Mouse (Mus musculus): Measurements from ENCODE around the gene Arsb. TPM values are rescaled to one million over a fixed set of nuclear protein-coding genes. Genes with fewer than 3 reads are reported as not detected.

Arsb gene
- polyA plus RNA-seq, 1 experiment = 114 TPM

DNA sequence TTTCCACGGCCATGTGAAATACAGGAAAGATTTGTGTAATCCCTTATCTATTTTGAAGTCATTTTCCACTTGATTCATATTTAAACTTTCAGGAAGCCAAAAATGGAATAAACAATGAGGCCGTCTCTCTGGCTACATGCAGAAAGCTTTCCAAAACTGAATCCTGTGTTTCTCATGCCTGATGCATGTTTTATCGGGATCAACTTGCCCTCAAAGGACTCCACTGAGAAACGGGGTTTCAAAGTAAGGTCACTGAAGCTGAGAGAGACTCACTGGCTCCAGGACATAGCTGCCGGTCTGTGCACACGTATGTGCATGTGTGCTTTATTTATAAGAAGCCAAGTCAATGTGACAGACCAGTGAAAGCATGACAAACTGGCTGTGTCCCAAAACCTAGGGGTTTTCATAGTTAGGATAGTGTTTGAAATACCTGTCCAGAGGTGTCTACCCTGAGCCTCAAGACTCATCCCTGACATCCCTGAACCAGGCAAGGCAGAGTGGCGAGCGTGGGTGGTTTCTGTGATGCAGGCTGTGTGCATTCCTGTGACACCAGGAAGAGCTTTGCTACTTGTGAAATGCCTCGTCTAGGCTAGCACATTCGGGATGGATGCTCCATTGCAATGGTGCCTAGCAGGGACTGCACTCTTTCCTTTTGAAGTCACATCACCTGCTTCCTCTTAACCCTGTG lies 75.5 kb downstream of the Arsb start:
- no peaks in the 10 kb centered on the region for H3K36me3 ChIP-seq (ENCODE audit: control insufficient read depth, insufficient read depth, low read length)
- no peak for TF ChIP-seq CTCF (conservative IDR thresholded peaks at IDR 0.05; ENCODE audit: insufficient read depth, insufficient read length, low read depth, low read length)
- no peak for TF ChIP-seq POLR2A (IDR thresholded peaks at IDR 0.05; ENCODE audit: low read depth, low read length)
- no peaks in the 10 kb centered on the region for H3K27me3 ChIP-seq (replicated peaks; ENCODE audit: control insufficient read depth, insufficient read depth, low read length)
- no peak for DNase-seq
- WGBS = 48% methylated on average over 10 of the region's 10 CpGs
- H3K4me3 ChIP-seq (ENCODE audit: insufficient read depth, low read depth, low read length) = no peak overlapping the region
- H3K27ac ChIP-seq (ENCODE audit: insufficient read depth, low read depth, low read length) = no peak overlapping the region
- H3K4me1 ChIP-seq (ENCODE audit: control insufficient read depth, insufficient read depth, low read length) = no peaks in the 10 kb centered on the region

DNA sequence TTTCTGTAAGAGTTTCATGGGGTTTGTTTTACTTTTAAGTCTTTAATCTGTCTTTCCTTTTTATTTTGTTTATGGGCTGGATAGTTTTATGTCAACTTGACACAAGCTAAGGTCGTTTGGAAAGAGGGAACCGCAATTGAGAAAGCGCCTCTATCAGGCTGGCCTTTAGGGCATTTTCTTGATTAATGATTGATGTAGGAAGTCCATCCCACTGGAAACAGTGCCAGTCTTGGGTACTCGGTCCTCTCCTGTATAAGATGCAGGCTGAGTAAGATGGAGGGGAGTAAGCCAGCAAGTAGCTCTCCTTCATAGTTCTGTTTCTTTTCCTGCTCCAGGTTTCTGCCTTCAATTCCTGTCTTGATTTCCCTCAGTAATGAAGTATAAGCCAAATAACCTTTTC lies 76.2 kb downstream of the Arsb start:
- 28% methylated on average over 4 of the region's 4 CpGs for WGBS
- Histone ChIP-seq H3K4me3 (ENCODE audit: insufficient read depth, low read depth, low read length) (no peak overlapping the region), H3K4me1 (ENCODE audit: control insufficient read depth, insufficient read depth, low read length) (no peaks in the 10 kb centered on the region), H3K27ac (ENCODE audit: insufficient read depth, low read depth, low read length) (no peak overlapping the region), H3K36me3 (ENCODE audit: control insufficient read depth, insufficient read depth, low read length) (no peaks in the 10 kb centered on the region), H3K27me3 (replicated peaks; ENCODE audit: control insufficient read depth, insufficient read depth, low read length) (no peaks in the 10 kb centered on the region)
- peak; percentile 67 for DNase-seq
- TF ChIP-seq POLR2A (IDR thresholded peaks at IDR 0.05; ENCODE audit: low read depth, low read length) (no peak), CTCF (conservative IDR thresholded peaks at IDR 0.05; ENCODE audit: insufficient read depth, insufficient read length, low read depth, low read length) (no peak)

DNA sequence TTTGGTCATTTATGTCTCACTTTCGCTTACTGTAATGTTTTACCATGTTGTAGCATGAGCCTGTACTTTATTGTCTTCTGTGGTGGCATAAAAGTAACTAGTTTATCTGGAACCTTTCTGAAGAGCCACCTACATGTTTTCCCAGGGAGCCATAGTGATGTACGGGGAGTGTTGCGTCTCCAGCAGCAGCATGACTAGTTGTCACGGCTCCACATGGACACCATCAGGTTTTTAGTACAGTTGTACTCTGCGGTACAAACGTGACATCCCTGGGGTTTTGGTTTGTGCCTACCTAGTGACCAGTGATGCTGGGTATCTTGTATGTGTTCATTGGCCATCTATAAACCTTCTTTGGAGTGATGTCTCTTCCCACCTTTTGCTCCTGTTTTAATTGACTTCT lies 77.2 kb downstream of the Arsb start:
- 96% methylated on average over 6 of the region's 6 CpGs for WGBS
- Histone ChIP-seq H3K4me3 (ENCODE audit: insufficient read depth, low read depth, low read length) (no peak overlapping the region), H3K27ac (ENCODE audit: insufficient read depth, low read depth, low read length) (no peak overlapping the region), H3K4me1 (ENCODE audit: control insufficient read depth, insufficient read depth, low read length) (no peaks in the 10 kb centered on the region), H3K36me3 (ENCODE audit: control insufficient read depth, insufficient read depth, low read length) (no peaks in the 10 kb centered on the region), H3K27me3 (replicated peaks; ENCODE audit: control insufficient read depth, insufficient read depth, low read length) (no peaks in the 10 kb centered on the region)
- TF ChIP-seq POLR2A (IDR thresholded peaks at IDR 0.05; ENCODE audit: low read depth, low read length) (no peak), CTCF (conservative IDR thresholded peaks at IDR 0.05; ENCODE audit: insufficient read depth, insufficient read length, low read depth, low read length) (no peak)
- DNase-seq = no peak

GRCm38 (mm10) chr13:93849751-93850355 lies 78.4 kb downstream of the Arsb start:
- WGBS = 86% methylated on average over 5 of the region's 5 CpGs
- no peak overlapping the region for H3K27ac ChIP-seq (ENCODE audit: insufficient read depth, low read depth, low read length)
- no peak overlapping the region for H3K4me3 ChIP-seq (ENCODE audit: insufficient read depth, low read depth, low read length)
- no peaks in the 10 kb centered on the region for H3K36me3 ChIP-seq (ENCODE audit: control insufficient read depth, insufficient read depth, low read length)
- H3K4me1 ChIP-seq (ENCODE audit: control insufficient read depth, insufficient read depth, low read length) = no peaks in the 10 kb centered on the region
- H3K27me3 ChIP-seq (replicated peaks; ENCODE audit: control insufficient read depth, insufficient read depth, low read length) = no peaks in the 10 kb centered on the region
- DNase-seq = no peak
- TF ChIP-seq CTCF (conservative IDR thresholded peaks at IDR 0.05; ENCODE audit: insufficient read depth, insufficient read length, low read depth, low read length) (no peak), POLR2A (IDR thresholded peaks at IDR 0.05; ENCODE audit: low read depth, low read length) (no peak)

GRCm38 (mm10) chr13:93850674-93851073 lies 79.2 kb downstream of the Arsb start:
- Histone ChIP-seq H3K36me3 (ENCODE audit: control insufficient read depth, insufficient read depth, low read length) (no peaks in the 10 kb centered on the region), H3K4me1 (ENCODE audit: control insufficient read depth, insufficient read depth, low read length) (no peaks in the 10 kb centered on the region), H3K27ac (ENCODE audit: insufficient read depth, low read depth, low read length) (no peak overlapping the region), H3K27me3 (replicated peaks; ENCODE audit: control insufficient read depth, insufficient read depth, low read length) (no peaks in the 10 kb centered on the region), H3K4me3 (ENCODE audit: insufficient read depth, low read depth, low read length) (no peak overlapping the region)
- 86% methylated on average over 4 of the region's 4 CpGs for WGBS
- no peak for DNase-seq
- no peak for TF ChIP-seq CTCF (conservative IDR thresholded peaks at IDR 0.05; ENCODE audit: insufficient read depth, insufficient read length, low read depth, low read length)
- no peak for TF ChIP-seq POLR2A (IDR thresholded peaks at IDR 0.05; ENCODE audit: low read depth, low read length)

DNA sequence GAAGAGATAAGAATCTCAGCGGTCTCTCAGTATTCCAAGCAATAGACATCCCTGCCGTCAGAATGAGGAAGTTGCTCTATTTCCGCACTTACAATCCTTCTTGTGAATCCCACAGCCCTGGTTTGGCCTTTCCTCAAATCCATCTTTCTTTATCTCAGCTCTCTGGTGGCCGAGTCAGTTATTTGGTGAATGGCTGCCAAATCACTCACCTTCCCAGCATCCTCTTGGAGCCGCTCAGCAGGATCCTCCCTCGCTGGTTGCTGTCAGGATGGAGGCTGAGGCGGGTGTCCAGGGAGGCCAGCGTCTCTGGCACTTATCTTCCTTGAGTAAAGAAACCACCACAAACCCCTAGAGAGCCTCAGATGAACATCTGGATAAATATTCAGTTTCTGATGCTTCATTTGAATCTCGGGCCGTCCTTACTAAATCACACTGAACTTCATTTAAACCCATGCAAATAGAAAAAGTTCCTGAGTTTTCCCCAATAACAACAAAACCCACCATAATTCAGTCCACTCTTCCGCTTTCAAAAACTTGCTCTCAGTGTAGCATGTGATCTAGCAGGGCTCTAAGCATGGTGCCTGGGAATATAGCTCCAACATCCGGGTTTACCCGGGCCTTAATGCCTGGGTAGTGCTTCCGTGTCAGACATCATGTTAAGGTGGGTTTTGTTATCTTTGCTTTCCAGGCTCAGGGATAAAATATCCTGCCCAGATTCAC lies 81.1 kb downstream of the Arsb start:
- no peak overlapping the region for H3K27ac ChIP-seq (ENCODE audit: insufficient read depth, low read depth, low read length)
- no peaks in the 10 kb centered on the region for H3K4me1 ChIP-seq (ENCODE audit: control insufficient read depth, insufficient read depth, low read length)
- WGBS = 63% methylated on average over 14 of the region's 14 CpGs
- DNase-seq = peak; percentile 77
- no peak overlapping the region for H3K4me3 ChIP-seq (ENCODE audit: insufficient read depth, low read depth, low read length)
- no peaks in the 10 kb centered on the region for H3K27me3 ChIP-seq (replicated peaks; ENCODE audit: control insufficient read depth, insufficient read depth, low read length)
- H3K36me3 ChIP-seq (ENCODE audit: control insufficient read depth, insufficient read depth, low read length) = no peaks in the 10 kb centered on the region
- TF ChIP-seq POLR2A (IDR thresholded peaks at IDR 0.05; ENCODE audit: low read depth, low read length) = no peak
- TF ChIP-seq CTCF (conservative IDR thresholded peaks at IDR 0.05; ENCODE audit: insufficient read depth, insufficient read length, low read depth, low read length) = no peak

GRCm38 (mm10) chr13:93853767-93854166 lies 82.3 kb downstream of the Arsb start:
- no peak for DNase-seq
- H3K27ac ChIP-seq (ENCODE audit: insufficient read depth, low read depth, low read length) = no peak overlapping the region
- WGBS = 91% methylated on average over 6 of the region's 6 CpGs

More at GRCm38 (mm10) chr13:93853767-93854166, 82.3 kb downstream of the Arsb start:
- H3K36me3 ChIP-seq (ENCODE audit: control insufficient read depth, insufficient read depth, low read length) = no peaks in the 10 kb centered on the region
- no peaks in the 10 kb centered on the region for H3K4me1 ChIP-seq (ENCODE audit: control insufficient read depth, insufficient read depth, low read length)
- no peaks in the 10 kb centered on the region for H3K27me3 ChIP-seq (replicated peaks; ENCODE audit: control insufficient read depth, insufficient read depth, low read length)
- H3K4me3 ChIP-seq (ENCODE audit: insufficient read depth, low read depth, low read length) = no peak overlapping the region
- no peak for TF ChIP-seq CTCF (conservative IDR thresholded peaks at IDR 0.05; ENCODE audit: insufficient read depth, insufficient read length, low read depth, low read length)
- TF ChIP-seq POLR2A (IDR thresholded peaks at IDR 0.05; ENCODE audit: low read depth, low read length) = no peak

Data from kidney, adult 2 months (tissue).